Mouse (Mus musculus) heart, postnatal 0 days (tissue): ENCODE results near the gene Crybg1. TPM values are rescaled to one million over a fixed set of nuclear protein-coding genes. Genes with fewer than 3 reads are reported as not detected.

Experiments used
- ATAC-seq: fragments of 200-750 bp; cut with Nextera tagmentation; 2 replicates; pipeline ENCODE4 v1.8.0; 2017; ENCODE audit warnings: low read depth, moderate number of reproducible peaks, moderate library complexity; ENCODE audit not compliant: insufficient read depth
- DNase-seq: peaks from one replicate; pipeline ENCODE4 v3.0.0-alpha.2; 2016; ENCODE audit warnings: low spot score
- H3K27ac ChIP-seq: fragments of 300-500 bp; sonication (generic); 2 replicates; pipeline ENCODE4 v1.5.1; 2014; ENCODE audit warnings: low read depth, mild to moderate bottlenecking
- H3K27me3 ChIP-seq: fragments of 300-500 bp; sonication (generic); 2 replicates; pipeline ENCODE4 v1.6.1; 2014; ENCODE audit warnings: low read length, mixed read lengths; ENCODE audit not compliant: control insufficient read depth, insufficient read depth
- H3K36me3 ChIP-seq: fragments of 300-500 bp; sonication (generic); replicated peaks from 2 replicates; pipeline ENCODE4 v1.6.1; 2014; ENCODE audit warnings: low read length, mixed read lengths; ENCODE audit not compliant: control insufficient read depth, insufficient read depth
- H3K4me1 ChIP-seq: fragments of 300-500 bp; sonication (generic); 2 replicates; pipeline ENCODE4 v1.6.1; 2014; ENCODE audit warnings: antibody characterized with exemption; ENCODE audit not compliant: control insufficient read depth, insufficient read depth
- H3K4me2 ChIP-seq: fragments of 300-500 bp; sonication (generic); 2 replicates; pipeline ENCODE4 v1.6.1; 2014; ENCODE audit warnings: low read depth, mild to moderate bottlenecking, low read length, moderate library complexity
- H3K4me3 ChIP-seq: fragments of 300-500 bp; sonication (generic); 2 replicates; pipeline ENCODE4 v1.5.1; 2014; ENCODE audit warnings: low read depth, low read length
- H3K9ac ChIP-seq: fragments of 300-500 bp; sonication (generic); replicated peaks from 2 replicates; pipeline ENCODE4 v1.6.1; 2014; ENCODE audit warnings: low read depth, low read length, mixed read lengths
- H3K9me3 ChIP-seq: fragments of 300-500 bp; sonication (generic); replicated peaks from 2 replicates; pipeline ENCODE4 v1.6.1; 2016; ENCODE audit warnings: low read length; ENCODE audit not compliant: control insufficient read depth
- CTCF ChIP-seq: IDR thresholded peaks from 2 replicates; pipeline ENCODE4 v1.5.1; 2016; ENCODE audit warnings: antibody characterized with exemption, control low read depth, low read depth
- EP300 ChIP-seq: IDR thresholded peaks from 2 replicates; pipeline ENCODE4 v1.6.1; 2016; ENCODE audit warnings: antibody characterized with exemption, low read depth
- WGBS: fragments of 180-500 bp; shearing (Covaris S2); extraction: QIAGEN DNeasy Blood & Tissue Kit; methylation state at CpG from one replicate; pipeline ENCODE4 v1.1.7; 2014; 5-methylcytosine and 5-hydroxymethylcytosine counted together
- polyA plus RNA-seq: library from polyadenylated mRNA; unstranded; fragments of >200 nt; fragmentation: Nextera tagmentation; extraction: Ambion mirVana; gene quantifications from 2 replicates; pipeline ENCODE4 v1.2.1, GENCODE M21; 2015
- total RNA-seq: library from RNA; depleted of rRNA; stranded (reverse); fragments of >200 nt; gene quantifications from 2 replicates; pipeline ENCODE4 v1.2.3, GENCODE M21; 2014; ENCODE audit warnings: low replicate concordance

The Crybg1 gene
- total and polyA plus RNA-seq, 2 experiments from 2014 or later = 0.15 to 2.0 TPM

- Histone ChIP-seq H3K9me3 (no peaks in the 10 kb centered on the region), H3K27ac (no peak overlapping the region), H3K27me3 (no peaks in the 10 kb centered on the region), H3K4me2 (no peak overlapping the region), H3K36me3 (no peaks in the 10 kb centered on the region), H3K4me3 (no peak overlapping the region), H3K4me1 (no peaks in the 10 kb centered on the region), H3K9ac (no peak overlapping the region)
- DNase-seq (no peak), ATAC-seq (no peak)
- 38% methylated on average over 1 of the region's 1 CpGs for whole genome bisulfite sequencing
- TF ChIP-seq CTCF (no peak), EP300 (no peak)
Measured at GRCm38 (mm10) chr10:44027226-44027625, 121.4 kb downstream of the Crybg1 start.

GRCm38 (mm10) chr10:44026105-44026504, 122.5 kb downstream of the Crybg1 start:
- WGBS = 91% methylated on average over 1 of the region's 1 CpGs
- H3K36me3 ChIP-seq = no peaks in the 10 kb centered on the region
- no peaks in the 10 kb centered on the region for H3K27me3 ChIP-seq
- no peak for TF ChIP-seq EP300
- TF ChIP-seq CTCF = no peak
- no peak overlapping the region for H3K9ac ChIP-seq
- H3K4me1 ChIP-seq = no peaks in the 10 kb centered on the region
- H3K4me2 ChIP-seq = no peak overlapping the region
- no peak for DNase-seq
- H3K9me3 ChIP-seq = no peaks in the 10 kb centered on the region
- no peak overlapping the region for H3K27ac ChIP-seq
- H3K4me3 ChIP-seq = no peak overlapping the region
- no peak for ATAC-seq

- no peak overlapping the region for H3K4me2 ChIP-seq
- H3K4me1 ChIP-seq = no peaks in the 10 kb centered on the region
- no peak for DNase-seq
- no peak overlapping the region for H3K4me3 ChIP-seq
- TF ChIP-seq EP300 = no peak
- no peak for TF ChIP-seq CTCF
- no peaks in the 10 kb centered on the region for H3K27me3 ChIP-seq
- H3K27ac ChIP-seq = no peak overlapping the region
- no peak for ATAC-seq
- WGBS = 43% methylated on average over 10 of the region's 10 CpGs
- no peaks in the 10 kb centered on the region for H3K36me3 ChIP-seq
- no peaks in the 10 kb centered on the region for H3K9me3 ChIP-seq
- no peak overlapping the region for H3K9ac ChIP-seq
Measured at GRCm38 (mm10) chr10:44024705-44025104, 123.9 kb downstream of the Crybg1 start.

GRCm38 (mm10) chr10:44020141-44020540, 128.5 kb downstream of the Crybg1 start:
- 0 out of 2 replicates have a peak, but pooled peaks cover 4% of the 10 kb centered on the region for H3K27me3 ChIP-seq
- no peaks in the 10 kb centered on the region for H3K4me1 ChIP-seq
- H3K9me3 ChIP-seq = no peaks in the 10 kb centered on the region
- 60% methylated on average over 4 of the region's 4 CpGs for WGBS
- no peak for ATAC-seq
- no peak overlapping the region for H3K4me2 ChIP-seq
- TF ChIP-seq EP300 (no peak), CTCF (no peak)
- H3K9ac ChIP-seq = no peak overlapping the region
- H3K27ac ChIP-seq = no peak overlapping the region
- H3K4me3 ChIP-seq = no peak overlapping the region
- DNase-seq = no peak
- H3K36me3 ChIP-seq = no peaks in the 10 kb centered on the region

GRCm38 (mm10) chr10:44018562-44018961, 130.1 kb downstream of the Crybg1 start:
- WGBS = 79% methylated on average over 4 of the region's 4 CpGs
- Histone ChIP-seq H3K4me1 (no peaks in the 10 kb centered on the region), H3K27ac (no peak overlapping the region), H3K9ac (no peak overlapping the region), H3K27me3 (0 out of 2 replicates have a peak, but pooled peaks cover 4% of the 10 kb centered on the region), H3K4me2 (no peak overlapping the region), H3K9me3 (no peaks in the 10 kb centered on the region), H3K36me3 (no peaks in the 10 kb centered on the region), H3K4me3 (no peak overlapping the region)
- TF ChIP-seq CTCF (no peak), EP300 (no peak)
- no peak for DNase-seq
- no peak for ATAC-seq

- 64% methylated on average over 2 of the region's 2 CpGs for WGBS
- no peaks in the 10 kb centered on the region for H3K36me3 ChIP-seq
- ATAC-seq (no peak), DNase-seq (no peak)
- no peaks in the 10 kb centered on the region for H3K4me1 ChIP-seq
- no peak overlapping the region for H3K27ac ChIP-seq
- H3K27me3 ChIP-seq = 0 out of 2 replicates have a peak, but pooled peaks cover 4% of the 10 kb centered on the region
- TF ChIP-seq CTCF (no peak), EP300 (no peak)
- H3K4me2 ChIP-seq = no peak overlapping the region
- no peak overlapping the region for H3K9ac ChIP-seq
- no peaks in the 10 kb centered on the region for H3K9me3 ChIP-seq
- no peak overlapping the region for H3K4me3 ChIP-seq
Measured at GRCm38 (mm10) chr10:44015631-44016030, 133.0 kb downstream of the Crybg1 start.
